Mouse (Mus musculus): ENCODE data around the gene E130308A19Rik.

Gene E130308A19Rik

GRCm38 (mm10) chr4:59727187-59727877, 101.3 kb downstream of the E130308A19Rik start:
- no peak for DNase-seq (ENCODE audit: low spot score in 2 of 2)

DNA sequence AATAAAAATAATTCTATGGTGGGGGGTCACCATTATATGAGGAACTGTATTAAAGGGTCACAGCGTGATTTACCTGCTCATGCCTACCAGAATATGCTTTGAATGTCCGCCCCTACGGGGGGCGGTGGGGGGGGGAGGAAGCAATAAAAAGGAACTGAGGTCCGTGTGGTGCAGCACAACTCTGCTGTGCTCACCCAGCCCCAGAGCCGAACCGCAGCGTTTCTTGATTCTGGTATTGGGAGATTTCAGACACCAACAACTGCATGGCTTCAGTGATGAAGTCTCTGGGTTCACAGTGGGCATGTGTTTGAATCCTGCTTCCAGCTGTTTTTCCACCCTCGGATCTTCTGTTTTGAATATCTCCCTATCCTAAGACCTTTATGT, 101.9 kb downstream of the E130308A19Rik start:
- DNase-seq (ENCODE audit: low spot score in 2 of 2) = no peak

DNA sequence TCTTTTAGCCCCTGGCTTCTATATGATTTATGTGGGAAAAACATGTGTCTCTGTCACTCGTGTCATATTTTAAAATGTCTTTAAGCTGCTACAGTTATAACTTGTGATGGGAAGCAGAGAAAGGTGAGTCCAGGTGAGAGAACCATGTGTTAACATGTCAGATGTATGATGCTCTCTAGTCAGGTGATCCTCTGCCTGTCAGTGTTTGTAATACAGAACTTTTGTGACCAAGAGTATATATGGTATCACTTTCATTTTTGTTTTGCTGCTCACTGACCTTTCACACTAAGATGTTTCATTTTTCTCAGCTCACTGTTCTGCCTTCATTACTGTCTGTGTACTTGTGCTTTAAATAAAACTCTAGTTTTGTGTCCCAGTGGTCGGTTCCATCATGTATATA, 102.8 kb downstream of the E130308A19Rik start:
- no peak for DNase-seq (ENCODE audit: low spot score in 2 of 2)

GRCm38 (mm10) chr4:59731544-59731943, 105.5 kb downstream of the E130308A19Rik start:
- DNase-seq (ENCODE audit: low spot score in 2 of 2) = no peak

DNA sequence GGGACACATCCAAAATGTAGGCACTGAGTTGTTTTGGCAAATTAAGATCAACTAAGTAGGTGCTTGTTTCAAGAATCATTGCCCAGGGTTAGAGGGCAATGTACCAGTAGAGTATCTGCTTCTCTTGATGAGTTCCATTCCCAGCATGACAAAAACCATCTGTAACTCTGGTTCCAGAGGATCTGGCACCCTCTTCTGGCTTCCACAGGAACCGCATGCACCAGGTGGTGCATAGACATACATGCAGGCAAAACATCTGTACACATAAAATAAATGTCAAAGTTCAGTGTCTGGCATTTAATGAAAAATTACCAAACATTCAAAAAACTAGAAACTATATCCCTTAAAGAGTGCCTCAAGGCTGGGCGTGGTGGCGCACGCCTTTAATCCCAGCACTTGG, 113.3 kb downstream of the E130308A19Rik start:
- DNase-seq (ENCODE audit: low spot score in 2 of 2) = no peak

GRCm38 (mm10) chr4:59739882-59740281, 113.9 kb downstream of the E130308A19Rik start:
- no peak for DNase-seq (ENCODE audit: low spot score in 2 of 2)

- DNase-seq (ENCODE audit: low spot score in 2 of 2) = no peak
Measured at GRCm38 (mm10) chr4:59753491-59754140, 127.6 kb downstream of the E130308A19Rik start.

- DNase-seq (ENCODE audit: low spot score in 2 of 2) = peak; percentile 72 to 77
Measured at GRCm38 (mm10) chr4:59756332-59757082, 130.5 kb downstream of the E130308A19Rik start.

- DNase-seq (ENCODE audit: low spot score in 2 of 2) = no peak
Measured at GRCm38 (mm10) chr4:59757452-59758435, 131.7 kb downstream of the E130308A19Rik start.

GRCm38 (mm10) chr4:59760016-59760415, 134.0 kb downstream of the E130308A19Rik start:
- no peak for DNase-seq (ENCODE audit: low spot score in 2 of 2)

DNA sequence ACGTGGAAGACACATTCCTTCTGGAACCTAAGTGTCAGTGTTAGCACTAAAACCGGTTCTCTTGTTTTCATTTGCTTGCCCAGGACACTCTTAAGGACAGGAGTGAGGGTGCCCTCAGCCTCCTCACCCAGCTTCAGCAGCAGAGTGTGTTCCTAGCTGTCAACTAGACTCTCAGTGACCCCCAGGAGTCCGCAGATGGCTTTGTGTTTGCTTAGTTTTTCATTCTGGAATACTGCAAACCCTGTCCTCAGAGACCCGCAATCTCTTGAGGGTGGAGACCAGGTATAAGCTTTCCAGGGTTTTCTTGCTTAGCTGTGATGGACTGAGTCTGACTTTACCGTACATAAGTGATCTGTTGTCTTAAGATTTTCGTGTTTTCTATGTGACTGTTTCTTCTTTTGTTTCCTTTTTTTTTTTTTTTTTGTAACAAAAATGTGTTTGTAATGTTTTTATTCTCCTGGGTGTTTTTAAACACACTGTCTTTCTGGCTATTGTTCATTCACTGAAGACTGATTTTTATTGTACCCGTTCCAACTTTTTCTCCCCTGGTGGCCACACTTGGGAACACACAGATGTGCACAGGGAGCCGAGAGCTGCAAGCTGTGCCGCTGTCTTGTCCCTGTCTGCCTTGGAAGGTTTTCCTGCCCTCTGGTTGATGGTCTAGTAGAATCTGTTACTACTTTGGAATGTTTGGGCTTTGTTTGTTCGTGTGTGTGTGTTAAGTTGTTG, 134.8 kb downstream of the E130308A19Rik start:
- no peak for DNase-seq (ENCODE audit: low spot score in 2 of 2)

DNA sequence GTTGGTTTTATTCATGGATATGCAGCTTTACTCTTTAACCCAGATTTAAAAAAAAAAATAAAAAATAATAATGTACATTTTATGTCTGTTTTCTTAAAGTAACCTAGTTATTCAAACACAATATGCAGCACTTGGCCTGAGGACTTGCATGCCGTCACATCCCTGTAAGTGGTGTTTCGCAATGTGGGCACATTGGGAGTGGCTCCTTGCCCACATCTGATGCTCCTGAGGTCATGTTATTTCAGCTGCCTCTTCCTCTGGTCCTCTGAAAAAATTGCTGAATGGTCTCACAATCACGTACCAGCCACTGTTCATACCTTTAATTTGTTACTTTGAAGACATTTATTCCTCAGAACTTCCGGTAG, 135.3 kb downstream of the E130308A19Rik start:
- DNase-seq (ENCODE audit: low spot score in 2 of 2) = no peak

- DNase-seq (ENCODE audit: low spot score in 2 of 2) = no peak
Measured at GRCm38 (mm10) chr4:59764950-59765349, 138.9 kb downstream of the E130308A19Rik start.

GRCm38 (mm10) chr4:59765385-59766005, 139.5 kb downstream of the E130308A19Rik start:
- DNase-seq (ENCODE audit: low spot score in 2 of 2) = no peak

DNA sequence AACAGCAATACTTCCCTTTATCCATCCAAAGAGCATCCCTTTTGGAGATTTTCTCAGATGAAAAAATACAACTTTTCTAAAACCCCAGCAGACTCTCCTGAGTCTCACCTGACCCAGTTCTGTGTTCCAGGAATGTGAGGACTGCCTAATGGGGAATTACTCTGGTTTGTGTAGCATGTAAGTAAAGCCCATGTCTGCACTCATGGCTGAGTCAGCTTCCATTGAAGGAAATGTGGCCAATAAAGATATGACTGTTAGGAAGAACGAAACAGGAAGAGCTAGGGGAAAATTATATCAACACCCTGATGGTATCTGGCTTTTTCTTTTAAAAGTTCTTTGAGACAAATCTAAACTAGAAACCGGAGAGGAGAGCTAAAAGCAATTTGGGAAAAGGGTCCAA, 141.7 kb downstream of the E130308A19Rik start:
- no peak for DNase-seq (ENCODE audit: low spot score in 2 of 2)

DNA sequence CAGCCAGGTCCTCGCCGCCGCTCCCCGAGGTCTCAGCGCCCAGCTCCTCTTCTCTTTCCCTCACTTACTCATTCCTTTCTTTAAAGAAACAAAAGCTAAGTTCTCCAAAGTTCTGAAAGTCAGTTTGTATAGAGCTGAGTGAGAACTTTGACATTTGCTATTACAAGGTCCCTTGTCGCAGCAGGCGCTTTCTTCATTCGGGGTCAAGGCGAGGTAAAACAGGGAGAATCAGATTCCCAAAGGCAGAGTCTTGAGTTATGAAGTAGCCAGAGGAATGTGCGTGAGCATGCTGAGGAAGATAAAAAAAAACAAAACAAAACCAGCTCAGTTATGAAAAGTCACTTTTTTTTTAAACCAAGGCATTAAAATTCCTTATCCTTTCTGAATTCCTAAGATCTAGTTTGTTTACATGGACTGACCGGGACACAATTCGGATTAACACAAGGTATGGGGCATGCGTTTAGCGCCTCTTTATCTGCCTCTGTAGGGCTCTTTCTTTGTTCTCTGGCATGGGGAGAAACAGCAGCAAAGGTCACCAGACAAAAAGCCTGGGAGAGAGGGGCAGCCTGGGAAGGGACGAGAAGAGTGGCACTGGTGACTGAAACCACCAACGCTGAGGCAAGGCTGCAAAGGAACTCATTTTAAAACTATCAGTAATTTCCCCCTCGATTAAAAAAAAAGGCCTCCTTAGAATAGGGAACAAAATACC, 146.3 kb downstream of the E130308A19Rik start:
- no peak for DNase-seq (ENCODE audit: low spot score in 2 of 2)

DNA sequence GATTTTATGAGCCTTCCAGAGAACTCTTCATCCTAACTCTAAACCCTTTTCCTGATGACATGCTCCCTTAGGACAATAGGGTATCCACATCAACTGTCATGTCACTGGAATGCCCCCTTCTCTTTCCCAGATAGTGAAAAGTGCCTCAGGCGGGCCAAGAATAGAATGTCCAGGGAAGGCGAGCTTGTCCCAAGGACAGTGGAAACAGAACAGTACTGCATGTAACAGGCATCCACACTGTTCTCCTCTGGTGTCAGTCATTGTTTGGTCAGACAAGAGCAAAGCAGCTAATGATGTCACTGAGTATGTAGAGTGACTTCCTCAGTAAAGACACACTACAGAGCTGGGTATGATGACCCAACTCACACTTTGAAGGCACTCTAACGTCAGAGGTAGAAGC, 151.8 kb downstream of the E130308A19Rik start:
- no peak for DNase-seq (ENCODE audit: low spot score in 2 of 2)

DNA sequence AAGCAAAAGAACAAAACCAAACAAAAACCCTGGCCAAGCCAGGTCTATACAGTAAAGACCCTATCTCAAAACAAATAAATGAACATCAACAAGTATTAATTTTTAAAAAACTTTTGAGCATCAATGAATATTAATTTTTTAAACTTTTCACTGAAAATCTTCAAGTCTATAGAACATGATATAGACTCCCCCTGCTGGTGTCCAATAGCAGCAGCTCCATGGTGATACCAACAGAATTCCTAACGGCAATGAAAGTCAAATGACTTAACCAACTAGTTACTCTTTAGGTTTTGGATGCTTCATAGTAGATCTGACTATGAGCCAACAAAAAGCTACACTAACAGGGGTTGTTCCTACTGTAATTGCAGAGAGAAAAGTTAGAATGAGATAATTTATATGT, 154.6 kb downstream of the E130308A19Rik start:
- no peak for DNase-seq (ENCODE audit: low spot score in 2 of 2)

- DNase-seq (ENCODE audit: low spot score in 2 of 2) = no peak
Measured at GRCm38 (mm10) chr4:59782853-59783684, 157.1 kb downstream of the E130308A19Rik start.
